Mouse (Mus musculus): Measurements from ENCODE around the gene Gpr137.

- no peak for TF ChIP-seq POLR2A (IDR thresholded peaks at IDR 0.05; ENCODE audit: low read depth, low read length)
- no peak for TF ChIP-seq CTCF (IDR thresholded peaks at IDR 0.05; ENCODE audit: extremely low read depth, insufficient read length, insufficient replicate concordance, low read depth, low read length)
Observed at GRCm38 (mm10) chr19:6922901-6923735, 19.2 kb downstream of the Gpr137 start.
